Mouse (Mus musculus): ENCODE measurements at regions not wholly inside any gene's neighbourhood (a gene's known extent, or its start where the extent isn't known, plus 50 kb on each side); places are given as distances from the start of the nearest gene placed in this dataset.

DNA sequence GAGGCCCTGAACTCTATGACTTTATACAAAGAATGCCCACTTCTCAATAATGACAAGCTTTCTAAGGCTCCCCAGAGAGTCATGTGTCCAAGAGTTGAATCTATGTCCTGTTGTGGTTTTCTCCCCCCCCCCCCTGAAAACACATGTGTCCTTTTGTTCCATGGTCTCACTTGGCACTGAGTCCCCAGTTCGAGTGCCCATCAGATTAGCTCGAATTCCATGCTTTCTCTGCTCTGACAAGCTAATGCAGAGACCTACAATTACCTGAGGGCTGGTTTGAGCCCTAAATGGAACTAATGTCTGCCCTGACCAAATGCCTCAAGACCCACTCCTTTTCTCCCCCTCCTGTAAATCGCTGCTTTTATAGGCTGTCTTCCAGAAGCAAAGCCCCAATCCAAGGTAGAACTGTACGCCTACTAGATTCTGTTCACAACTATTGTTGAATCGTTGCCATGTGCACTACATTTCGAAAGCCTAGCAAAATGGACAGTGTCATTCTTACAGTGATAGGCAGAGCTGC is 392.0 kb downstream of the Wdr11 start:
- no peak for TF ChIP-seq CTCF (IDR thresholded peaks at IDR 0.05; ENCODE audit: extremely low read depth, insufficient read depth, low read length)
- TF ChIP-seq POLR2A (IDR thresholded peaks at IDR 0.05; ENCODE audit: extremely low read depth, insufficient read depth, low read length), result no peak

All from cortical plate, adult 2 months (tissue).